Mouse (Mus musculus) ovary, postnatal 14 days (tissue): ENCODE measurements at regions not wholly inside any gene's neighbourhood (a gene's known extent, or its start where the extent isn't known, plus 50 kb on each side); places are given as distances from the start of the nearest gene placed in this dataset.

Experiments used
- DNase-seq: peaks from one replicate; pipeline ENCODE4 v3.0.0; 2022; ENCODE audit warnings: low spot score

- DNase-seq, result no peak
Measured at GRCm38 (mm10) chr3:117520461-117520860, 54.2 kb upstream of the Plppr5 start.

GRCm38 (mm10) chr3:117508090-117508489, 66.5 kb upstream of the Plppr5 start:
- DNase-seq, result no peak

- DNase-seq, result no peak
Measured at GRCm38 (mm10) chr3:117506151-117506723, 68.4 kb upstream of the Plppr5 start.

GRCm38 (mm10) chr3:117501107-117501506, 73.5 kb upstream of the Plppr5 start:
- DNase-seq, result no peak

GRCm38 (mm10) chr3:117498138-117498897, 76.3 kb upstream of the Plppr5 start:
- DNase-seq, result no peak

- peak; percentile 10 for DNase-seq
Measured at GRCm38 (mm10) chr3:117494118-117494517, 80.5 kb upstream of the Plppr5 start.

GRCm38 (mm10) chr3:117487281-117488027, 87.2 kb upstream of the Plppr5 start:
- DNase-seq, result no peak

- DNase-seq, result no peak
Measured at GRCm38 (mm10) chr3:117486351-117486750, 88.3 kb upstream of the Plppr5 start.

GRCm38 (mm10) chr3:117480131-117480530, 94.5 kb upstream of the Plppr5 start:
- DNase-seq, result no peak

- DNase-seq, result no peak
Measured at GRCm38 (mm10) chr3:117459507-117459906, 98.8 kb upstream of the Plppr4 start.

- DNase-seq, result no peak
Measured at GRCm38 (mm10) chr3:117450559-117450958, 89.9 kb upstream of the Plppr4 start.

GRCm38 (mm10) chr3:117441887-117442286, 81.2 kb upstream of the Plppr4 start:
- no peak for DNase-seq

- DNase-seq, result no peak
Measured at GRCm38 (mm10) chr3:117440294-117440693, 79.6 kb upstream of the Plppr4 start.

GRCm38 (mm10) chr3:117438473-117439114, 77.9 kb upstream of the Plppr4 start:
- peak; percentile 67 for DNase-seq

GRCm38 (mm10) chr3:117424526-117424925, 63.9 kb upstream of the Plppr4 start:
- DNase-seq, result no peak

GRCm38 (mm10) chr3:117412896-117413747, 52.4 kb upstream of the Plppr4 start:
- no peak for DNase-seq
